Mouse (Mus musculus) liver, embryonic 14.5 days (tissue): ENCODE results near the gene 4930562C15Rik. TPM values are rescaled to one million over a fixed set of nuclear protein-coding genes. Genes with fewer than 3 reads are reported as not detected.

Source experiments
- ATAC-seq: fragments of 200-750 bp; cut with Nextera tagmentation; 2 replicates; pipeline ENCODE4 v1.8.0; 2017; ENCODE audit warnings: moderate number of reproducible peaks, mild to moderate bottlenecking, moderate library complexity; ENCODE audit not compliant: insufficient read depth
- DNase-seq, 3 experiments: peaks; one replicate each; pipeline ENCODE4 v3.0.0-alpha.2; 2012 to 2013; ENCODE audit warnings: low read depth in 3 of 3, low spot score in 3 of 3
- H3K27ac ChIP-seq: fragments of 300-500 bp; sonication (generic); 2 replicates; pipeline ENCODE4 v1.5.1; 2014; ENCODE audit warnings: moderate library complexity, mild to moderate bottlenecking, control low read depth, inconsistent platforms
- H3K27me3 ChIP-seq: fragments of 300-500 bp; sonication (generic); 2 replicates; pipeline ENCODE4 v1.6.1; 2014; ENCODE audit warnings: mild to moderate bottlenecking, low read length, moderate library complexity; ENCODE audit not compliant: control insufficient read depth, insufficient read depth
- H3K36me3 ChIP-seq: fragments of 300-500 bp; sonication (generic); replicated peaks from 2 replicates; pipeline ENCODE4 v1.6.1; 2014; ENCODE audit warnings: low read depth; ENCODE audit not compliant: control insufficient read depth, insufficient read depth
- H3K4me1 ChIP-seq, 2 experiments: fragments of 200-500 bp in 1 of 2; fragments of 300-500 bp in 1 of 2; sonication (generic) in 1 of 2; replicated peaks; 2 replicates each; pipeline ENCODE4 v1.6.1; 2012 to 2014; ENCODE audit warnings: antibody characterized with exemption in 1 of 2, inconsistent platforms in 1 of 2, low read length in 1 of 2; ENCODE audit not compliant: control insufficient read depth in 2 of 2, insufficient read depth in 2 of 2
- H3K4me2 ChIP-seq: fragments of 300-500 bp; sonication (generic); 2 replicates; pipeline ENCODE4 v1.6.1; 2014; ENCODE audit warnings: low read depth, mild to moderate bottlenecking, control low read depth, moderate library complexity
- H3K4me3 ChIP-seq, 2 experiments: fragments of 200-500 bp in 1 of 2; fragments of 300-500 bp in 1 of 2; sonication (generic) in 1 of 2; 2 replicates each; pipeline ENCODE4 v1.5.1; 2012 to 2014; ENCODE audit warnings: low read depth in 2 of 2, low read length in 2 of 2, mild to moderate bottlenecking in 2 of 2, control low read depth in 1 of 2, inconsistent platforms in 1 of 2, moderate library complexity in 1 of 2; ENCODE audit not compliant: insufficient read depth in 1 of 2
- H3K9ac ChIP-seq: fragments of 300-500 bp; sonication (generic); replicated peaks from 2 replicates; pipeline ENCODE4 v1.6.1; 2014; ENCODE audit warnings: mild to moderate bottlenecking, control low read depth, moderate library complexity
- H3K9me3 ChIP-seq: fragments of 300-500 bp; sonication (generic); 2 replicates; pipeline ENCODE4 v1.6.1; 2016; ENCODE audit warnings: low read length, mixed read lengths; ENCODE audit not compliant: control insufficient read depth
- CTCF ChIP-seq: IDR thresholded peaks from 2 replicates; pipeline ENCODE4 v1.5.1; 2016; ENCODE audit warnings: antibody characterized with exemption, low read depth, control low read depth
- EP300 ChIP-seq: IDR thresholded peaks from 2 replicates; pipeline ENCODE4 v1.6.1; 2016; ENCODE audit warnings: antibody characterized with exemption, low read depth
- WGBS: fragments of 180-500 bp; shearing (Covaris S2); extraction: QIAGEN DNeasy Blood & Tissue Kit; methylation state at CpG from one replicate; pipeline ENCODE4 v1.1.7; 2014; ENCODE audit not compliant: insufficient replicate concordance; 5-methylcytosine and 5-hydroxymethylcytosine counted together
- polyA plus RNA-seq, 2 experiments: library from polyadenylated mRNA; depleted of rRNA in 1 of 2; stranded (reverse) in 1 of 2; unstranded in 1 of 2; fragments of >200 nt; fragmentation: Nextera tagmentation in 1 of 2; extraction: Ambion mirVana in 1 of 2; gene quantifications; 2 replicates each; pipeline versions ENCODE4 v1.2.1 to v1.2.3; 2012 to 2014

The 4930562C15Rik gene
- polyA plus RNA-seq, 2 experiments = not detected

GRCm38 (mm10) chr16:4904878-4905277, 69.7 kb downstream of the 4930562C15Rik start:
- 71% methylated on average over 3 of the region's 3 CpGs for WGBS
- no peak for DNase-seq
- Histone ChIP-seq H3K9me3 (no peaks in the 10 kb centered on the region), H3K27ac (no peak overlapping the region), H3K4me3 (no peak overlapping the region), H3K4me1 (peaks cover 0 to 18% of the 10 kb centered on the region in 2 experiments; a peak in 2 of 4 replicates), H3K36me3 (no peaks in the 10 kb centered on the region; the same call in 1 of the 2 replicates), H3K9ac (no peak overlapping the region), H3K4me2 (no peak overlapping the region), H3K27me3 (no peaks in the 10 kb centered on the region)
- no peak for ATAC-seq
- no peak for TF ChIP-seq EP300
- no peak for TF ChIP-seq CTCF

DNA sequence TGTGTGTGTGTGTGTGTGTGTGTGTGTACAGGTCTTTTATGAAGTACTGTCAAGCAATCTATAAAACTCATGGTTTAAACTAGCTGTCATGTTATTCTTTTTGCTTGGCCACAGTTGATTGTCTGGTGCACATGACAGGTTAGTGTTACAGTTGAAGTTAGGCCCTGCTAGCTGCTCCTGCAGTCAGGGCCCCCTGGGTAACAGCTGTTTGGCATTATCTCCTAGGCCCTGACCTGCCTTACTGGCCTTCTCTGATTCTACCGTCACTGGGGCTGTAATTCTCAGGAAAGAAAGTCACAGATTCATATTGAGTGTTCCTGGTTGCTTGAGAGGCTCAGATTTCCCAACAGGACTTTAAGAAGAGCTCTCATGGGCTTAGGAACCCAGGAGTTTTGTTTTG, 70.4 kb downstream of the 4930562C15Rik start:
- no peak overlapping the region for H3K9ac ChIP-seq
- DNase-seq (no peak), ATAC-seq (no peak)
- H3K9me3 ChIP-seq = no peaks in the 10 kb centered on the region
- H3K4me2 ChIP-seq = no peak overlapping the region
- no peaks in the 10 kb centered on the region for H3K27me3 ChIP-seq
- no peak overlapping the region for H3K4me3 ChIP-seq
- TF ChIP-seq CTCF (no peak), EP300 (no peak)
- no peaks in the 10 kb centered on the region; the same call in 1 of the 2 replicates for H3K36me3 ChIP-seq
- 32% methylated on average over 1 of the region's 1 CpGs for WGBS
- no peak overlapping the region for H3K27ac ChIP-seq
- peaks cover 0 to 18% of the 10 kb centered on the region in 2 experiments; a peak in 2 of 4 replicates for H3K4me1 ChIP-seq

DNA sequence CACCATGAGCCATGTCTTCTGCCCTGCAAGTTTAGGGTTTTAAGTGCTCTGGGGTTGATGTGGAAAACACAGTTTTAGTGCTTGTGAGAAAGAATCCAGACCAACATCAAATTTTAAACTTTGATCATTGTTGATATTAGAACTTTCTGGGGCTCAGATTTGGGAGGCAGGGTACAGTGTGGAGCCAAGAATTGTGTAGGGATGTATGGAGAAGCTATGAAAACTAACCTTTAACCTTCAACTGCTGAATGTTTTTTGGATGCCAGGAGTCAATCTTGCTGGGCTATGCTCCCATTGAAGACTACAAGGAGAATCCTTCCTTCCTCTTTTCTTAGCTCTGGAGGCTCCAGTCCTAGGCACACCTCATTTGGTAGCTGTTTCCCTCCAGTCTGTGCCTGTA, 71.3 kb downstream of the 4930562C15Rik start:
- no peak overlapping the region for H3K27ac ChIP-seq
- H3K4me1 ChIP-seq = peaks cover 0 to 18% of the 10 kb centered on the region in 2 experiments; a peak in 2 of 4 replicates
- ATAC-seq (no peak), DNase-seq (no peak)
- no peaks in the 10 kb centered on the region for H3K9me3 ChIP-seq
- H3K9ac ChIP-seq = no peak overlapping the region
- H3K4me3 ChIP-seq = no peak overlapping the region
- no peak for TF ChIP-seq CTCF
- TF ChIP-seq EP300 = no peak
- no peaks in the 10 kb centered on the region for H3K27me3 ChIP-seq
- H3K36me3 ChIP-seq = no peaks in the 10 kb centered on the region; the same call in 1 of the 2 replicates
- H3K4me2 ChIP-seq = no peak overlapping the region

- Histone ChIP-seq H3K9ac (no peak overlapping the region), H3K27me3 (no peaks in the 10 kb centered on the region), H3K27ac (no peak overlapping the region), H3K4me2 (peak overlapping the region; percentile 13; the same call in 1 of the 2 replicates), H3K9me3 (no peaks in the 10 kb centered on the region), H3K4me1 (peaks cover 0 to 17% of the 10 kb centered on the region in 2 experiments; a peak in 2 of 4 replicates), H3K4me3 (no peak overlapping the region), H3K36me3 (no peaks in the 10 kb centered on the region; the same call in 1 of the 2 replicates)
- TF ChIP-seq EP300 (no peak), CTCF (no peak)
- WGBS = 52% methylated on average over 2 of the region's 2 CpGs
- no peak for ATAC-seq
- DNase-seq = no peak
These were observed 72.2 kb downstream of the 4930562C15Rik start for GRCm38 (mm10) chr16:4907386-4907785.

DNA sequence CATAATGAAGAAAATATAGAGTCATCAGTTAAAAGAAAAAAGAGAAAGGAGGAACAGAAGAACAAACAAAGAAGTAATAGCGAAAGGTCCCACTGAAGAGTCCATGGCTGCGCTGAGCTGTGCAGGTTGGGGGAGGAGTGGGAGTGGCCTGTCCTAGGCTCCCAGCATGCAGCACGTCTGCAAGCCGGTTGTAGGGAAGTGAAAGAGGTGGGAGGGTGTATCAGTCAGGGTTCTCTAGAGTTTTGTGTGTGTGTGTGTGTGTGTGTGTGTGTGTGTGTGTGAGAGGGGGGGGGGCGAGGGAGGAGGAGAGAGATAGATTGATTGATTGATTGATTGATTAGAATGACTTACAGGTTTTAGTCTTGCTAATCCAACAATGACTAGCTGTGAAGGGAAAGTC, 72.8 kb downstream of the 4930562C15Rik start:
- TF ChIP-seq CTCF = no peak
- no peak for TF ChIP-seq EP300
- no peaks in the 10 kb centered on the region for H3K27me3 ChIP-seq
- H3K9ac ChIP-seq = no peak overlapping the region
- peaks cover 0 to 20% of the 10 kb centered on the region in 2 experiments; a peak in 2 of 4 replicates for H3K4me1 ChIP-seq
- peak overlapping the region; percentile 13; the same call in 1 of the 2 replicates for H3K4me2 ChIP-seq
- ATAC-seq (peak; percentile 63), DNase-seq (no peak)
- WGBS = 31% methylated on average over 4 of the region's 5 CpGs
- H3K4me3 ChIP-seq = no peak overlapping the region
- no peak overlapping the region for H3K27ac ChIP-seq
- H3K36me3 ChIP-seq = no peaks in the 10 kb centered on the region; the same call in 1 of the 2 replicates
- H3K9me3 ChIP-seq = no peaks in the 10 kb centered on the region
